ENCODE assay signal across 9 mouse cellular contexts in genomic region chr16:11006100-11006499, GRCm38 (mm10). TPM values are rescaled to one million over a fixed set of nuclear protein-coding genes. Genes with fewer than 3 reads are reported as not detected.
A peak's percentile ranks its signal among the peaks of the same experiment; 100 is the strongest.
DNase-seq lines count a peak whose midpoint lies in the region; ATAC-seq and TF ChIP-seq lines count a peak whose summit lies in the region.
"Had no signal": no experiment of that assay in that cellular context is flagged by ENCODE, and none has a peak within 500 bp of the region (broad histone marks: within the 10 kb centered on the region; RNA-seq: fewer than 3 reads in every experiment).

No protein-coding gene starts in this region.

- WGBS in hindbrain, embryonic 16.5 days, result 74% methylated on average over 6 of the region's 6 CpGs

- H3K4me2 ChIP-seq in hindbrain, embryonic 16.5 days (ENCODE audit: low read length), result no peak overlapping the region
- H3K4me2 ChIP-seq: neural tube, embryonic 12.5 days had no signal

- TF ChIP-seq POLR2A in brain, embryonic 14.5 days (IDR thresholded peaks at IDR 0.05; ENCODE audit: borderline replicate concordance, extremely low read depth, insufficient read depth, insufficient read length, poor library complexity, severe bottlenecking), result no peak

- no peaks in the 10 kb centered on the region for H3K9me3 ChIP-seq in hindbrain, embryonic 16.5 days (ENCODE audit: control insufficient read depth, low read length)
- H3K9me3 ChIP-seq: neural tube, embryonic 12.5 days had no signal

- no peak overlapping the region for H3K4me3 ChIP-seq in layer of hippocampus, adult 2 months
- H3K4me3 ChIP-seq in hindbrain, embryonic 16.5 days (ENCODE audit: low read length), result no peak overlapping the region
- H3K4me3 ChIP-seq: neural tube, embryonic 12.5 days had no signal

- H3K27ac ChIP-seq in layer of hippocampus, adult 2 months, result peak overlapping the region; percentile 57; the same call in 1 of the 2 replicates
- peak overlapping the region; percentile 23; the same call in 1 of the 2 replicates for H3K27ac ChIP-seq in hindbrain, embryonic 16.5 days (ENCODE audit: low read depth, low read length)
- H3K27ac ChIP-seq: neural tube, embryonic 12.5 days had no signal

- H3K36me3 ChIP-seq in hindbrain, embryonic 16.5 days (ENCODE audit: control insufficient read depth, insufficient read depth, low read length), result no peaks in the 10 kb centered on the region
- H3K36me3 ChIP-seq: neural tube, embryonic 12.5 days had no signal

- H3K27me3 ChIP-seq in hindbrain, embryonic 16.5 days (replicated peaks; ENCODE audit: control insufficient read depth, insufficient read depth, low read length), result no peaks in the 10 kb centered on the region
- H3K27me3 ChIP-seq: neural tube, embryonic 12.5 days had no signal

- no peak overlapping the region for H3K9ac ChIP-seq in hindbrain, embryonic 16.5 days (ENCODE audit: low read depth, low read length)
- H3K9ac ChIP-seq: neural tube, embryonic 12.5 days had no signal

- ATAC-seq in hindbrain, embryonic 16.5 days, result no peak
- ATAC-seq in megakaryocyte, adult 5-6 weeks (ENCODE audit: poor library complexity, severe bottlenecking), result peak; percentile 85
- no peak for ATAC-seq in CD4-positive, CD25-positive, alpha-beta regulatory T cell, adult 4 months

- peaks cover 4% of the 10 kb centered on the region; the same call in 1 of the 2 replicates for H3K4me1 ChIP-seq in hindbrain, embryonic 16.5 days (ENCODE audit: control insufficient read depth, insufficient read depth, low read depth, low read length)

- no peak for DNase-seq in layer of hippocampus, adult 2 months (ENCODE audit: low spot score in 2 of 2)
- DNase-seq in layer of hippocampus, postnatal 25 days (ENCODE audit: extremely low spot score in 1 of 2, low spot score in 1 of 2), result no peak
- peak; percentile 25 for DNase-seq in brain, embryonic 14.5 days (ENCODE audit: low read depth)
- DNase-seq in urinary bladder, postnatal 25 days (ENCODE audit: low spot score), result no peak
- DNase-seq in layer of hippocampus, postnatal 10 days (ENCODE audit: low spot score in 2 of 2), result no peak

- no peak for TF ChIP-seq CTCF in layer of hippocampus, adult 2 months (conservative IDR thresholded peaks at IDR 0.05)
- no peak for TF ChIP-seq CTCF in brain, embryonic 14.5 days (IDR thresholded peaks at IDR 0.05; ENCODE audit: borderline replicate concordance, extremely low read depth, insufficient read depth, insufficient read length)

RNA-seq across cellular contexts. Expression of gene Snn, which starts 54.6 kb away (rescaled TPM):
- total RNA-seq in layer of hippocampus, adult 2 months (2021), result 100 to 1,000 TPM; 171 TPM
- 100 to 1,000 TPM; 166 to 177 TPM for total RNA-seq in layer of hippocampus, postnatal 25 days (2021)
- 185 and 187 TPM in 2 replicates for polyA plus RNA-seq in brain, embryonic 14.5 days (2012; rRNA removed)
- 134 and 150 TPM in 2 replicates for polyA plus RNA-seq in hindbrain, embryonic 16.5 days (2015; fragmentation: Nextera tagmentation; extraction: Ambion mirVana)
- 1.1 and 1.7 TPM in 2 replicates for total RNA-seq in megakaryocyte, adult 5-6 weeks (2015)
- total RNA-seq in megakaryocyte, adult 5-6 weeks (2017), result 0.98 and 1.5 TPM in 2 replicates
- total RNA-seq in layer of hippocampus, postnatal 10 days (2021), result 100 to 1,000 TPM; 214 to 235 TPM
- polyA plus RNA-seq in CD4-positive, CD25-positive, alpha-beta regulatory T cell, adult 4 months (2017; shearing (Covaris generic)), result 1 to 10 TPM; 1.3 to 3.5 TPM

RNA-seq across cellular contexts. Expression of gene Litaf, which starts 59.9 kb away (rescaled TPM):
- total RNA-seq in layer of hippocampus, adult 2 months (2021), result 10 to 100 TPM; 14.1 to 14.5 TPM
- total RNA-seq in layer of hippocampus, postnatal 25 days (2021), result 10 to 100 TPM; 15.3 to 19.8 TPM
- 35.9 and 39.0 TPM in 2 replicates for polyA plus RNA-seq in brain, embryonic 14.5 days (2012; rRNA removed)
- polyA plus RNA-seq in hindbrain, embryonic 16.5 days (2015; fragmentation: Nextera tagmentation; extraction: Ambion mirVana), result 28.9 and 31.6 TPM in 2 replicates
- total RNA-seq in megakaryocyte, adult 5-6 weeks (2015), result 102 and 108 TPM in 2 replicates
- 88.0 and 90.7 TPM in 2 replicates for total RNA-seq in megakaryocyte, adult 5-6 weeks (2017)
- 10 to 100 TPM; 12.4 to 13.2 TPM for total RNA-seq in layer of hippocampus, postnatal 10 days (2021)
- 10 to 100 TPM; 47.2 to 61.2 TPM for polyA plus RNA-seq in CD4-positive, CD25-positive, alpha-beta regulatory T cell, adult 4 months (2017; shearing (Covaris generic))

Comparison
In these comparisons a context has a peak if more than half of its experiments do, and no peak if none do; other contexts are left out.
1. RNA of gene Snn, which starts 54.6 kb away (total RNA-seq): 214 to 235 TPM in layer of hippocampus, postnatal 10 days, 166 to 177 TPM in layer of hippocampus, postnatal 25 days and 171 TPM in layer of hippocampus, adult 2 months; 0.98 to 1.7 TPM in megakaryocyte, adult 5-6 weeks; every median in the first group is over 10 times any median in the second.
2. RNA of gene Litaf, which starts 59.9 kb away (total RNA-seq): 88.0 to 108 TPM in megakaryocyte, adult 5-6 weeks; 15.3 to 19.8 TPM in layer of hippocampus, postnatal 25 days, 14.1 to 14.5 TPM in layer of hippocampus, adult 2 months and 12.4 to 13.2 TPM in layer of hippocampus, postnatal 10 days; every median in the first group is over 4 times any median in the second.